Mouse (Mus musculus): Measurements from ENCODE around the gene Hsdl2. TPM values are rescaled to one million over a fixed set of nuclear protein-coding genes. Genes with fewer than 3 reads are reported as not detected.
"Not testable (repeated sequence)": the region's sequence is repeated elsewhere in the genome, so short reads cannot be mapped to it uniquely, and the experiment has no call there.

The Hsdl2 gene
- polyA plus RNA-seq, 1 experiment from 2014 or later = 54.0 TPM

- 70% methylated on average over 3 of the region's 3 CpGs for WGBS
- ATAC-seq (ENCODE audit: insufficient number of reproducible peaks, insufficient read depth, low FRiP score, low read depth) = no peak
- Histone ChIP-seq H3K4me1 (ENCODE audit: control insufficient read depth in 2 of 2, insufficient read depth in 2 of 2, low read length in 2 of 2) (0 out of 4 replicates have a peak, but pooled peaks cover 0 to 2% of the 10 kb centered on the region in 2 experiments), H3K4me3 (ENCODE audit: control insufficient read depth in 1 of 2, insufficient read depth in 1 of 2, low read depth in 1 of 2, low read length in 2 of 2) (no peak overlapping the region), H3K9me3 (ENCODE audit: control insufficient read depth, low read length) (no peaks in the 10 kb centered on the region), H3K27ac (replicated peaks in 1 of 2; ENCODE audit: control insufficient read depth in 1 of 2, insufficient read depth in 1 of 2, low read depth in 2 of 2, low read length in 2 of 2) (no peak overlapping the region), H3K36me3 (ENCODE audit: control insufficient read depth, insufficient read depth, low read length) (no peaks in the 10 kb centered on the region), H3K27me3 (ENCODE audit: control insufficient read depth, insufficient read depth, low read length) (no peaks in the 10 kb centered on the region), H3K9ac (ENCODE audit: low read length) (no peak overlapping the region), H3K4me2 (ENCODE audit: low read length) (no peak overlapping the region)
These were observed 27.8 kb upstream of the Hsdl2 start for GRCm38 (mm10) chr4:59553576-59553975.

- Histone ChIP-seq H3K9me3 (ENCODE audit: control insufficient read depth, low read length) (no peaks in the 10 kb centered on the region), H3K4me3 (ENCODE audit: control insufficient read depth in 1 of 2, insufficient read depth in 1 of 2, low read depth in 1 of 2, low read length in 2 of 2) (no peak overlapping the region), H3K4me2 (ENCODE audit: low read length) (no peak overlapping the region), H3K36me3 (ENCODE audit: control insufficient read depth, insufficient read depth, low read length) (no peaks in the 10 kb centered on the region), H3K27ac (replicated peaks in 1 of 2; ENCODE audit: control insufficient read depth in 1 of 2, insufficient read depth in 1 of 2, low read depth in 2 of 2, low read length in 2 of 2) (no peak overlapping the region), H3K4me1 (ENCODE audit: control insufficient read depth in 2 of 2, insufficient read depth in 2 of 2, low read length in 2 of 2) (no peaks in the 10 kb centered on the region), H3K9ac (ENCODE audit: low read length) (no peak overlapping the region), H3K27me3 (ENCODE audit: control insufficient read depth, insufficient read depth, low read length) (no peaks in the 10 kb centered on the region)
- ATAC-seq (ENCODE audit: insufficient number of reproducible peaks, insufficient read depth, low FRiP score, low read depth) = no peak
These were observed 26.2 kb upstream of the Hsdl2 start for GRCm38 (mm10) chr4:59555177-59555576.

- not testable (repeated sequence) for H3K27ac ChIP-seq (replicated peaks in 1 of 2; ENCODE audit: control insufficient read depth in 1 of 2, insufficient read depth in 1 of 2, low read depth in 2 of 2, low read length in 2 of 2); H3K9me3 ChIP-seq (ENCODE audit: control insufficient read depth, low read length); H3K4me1 ChIP-seq (ENCODE audit: control insufficient read depth in 2 of 2, insufficient read depth in 2 of 2, low read length in 2 of 2); H3K4me2 ChIP-seq (ENCODE audit: low read length); H3K36me3 ChIP-seq (ENCODE audit: control insufficient read depth, insufficient read depth, low read length); H3K4me3 ChIP-seq (ENCODE audit: control insufficient read depth in 1 of 2, insufficient read depth in 1 of 2, low read depth in 1 of 2, low read length in 2 of 2); H3K9ac ChIP-seq (ENCODE audit: low read length); ATAC-seq (ENCODE audit: insufficient number of reproducible peaks, insufficient read depth, low FRiP score, low read depth); H3K27me3 ChIP-seq (ENCODE audit: control insufficient read depth, insufficient read depth, low read length)
- WGBS = 86% methylated on average over 4 of the region's 4 CpGs
These were observed 24.0 kb upstream of the Hsdl2 start for GRCm38 (mm10) chr4:59557343-59557742.

GRCm38 (mm10) chr4:59558096-59558720 is 23.2 kb upstream of the Hsdl2 start:
- H3K9me3 ChIP-seq (ENCODE audit: control insufficient read depth, low read length) = no peaks in the 10 kb centered on the region
- no peak overlapping the region for H3K9ac ChIP-seq (ENCODE audit: low read length)
- no peaks in the 10 kb centered on the region for H3K4me1 ChIP-seq (ENCODE audit: control insufficient read depth in 2 of 2, insufficient read depth in 2 of 2, low read length in 2 of 2)
- no peaks in the 10 kb centered on the region for H3K27me3 ChIP-seq (ENCODE audit: control insufficient read depth, insufficient read depth, low read length)
- 63% methylated on average over 6 of the region's 6 CpGs for WGBS
- H3K4me3 ChIP-seq (ENCODE audit: control insufficient read depth in 1 of 2, insufficient read depth in 1 of 2, low read depth in 1 of 2, low read length in 2 of 2) = no peak overlapping the region
- no peaks in the 10 kb centered on the region for H3K36me3 ChIP-seq (ENCODE audit: control insufficient read depth, insufficient read depth, low read length)
- ATAC-seq (ENCODE audit: insufficient number of reproducible peaks, insufficient read depth, low FRiP score, low read depth) = no peak
- no peak overlapping the region for H3K4me2 ChIP-seq (ENCODE audit: low read length)
- no peak overlapping the region for H3K27ac ChIP-seq (replicated peaks in 1 of 2; ENCODE audit: control insufficient read depth in 1 of 2, insufficient read depth in 1 of 2, low read depth in 2 of 2, low read length in 2 of 2)

- H3K27me3 ChIP-seq (ENCODE audit: control insufficient read depth, insufficient read depth, low read length) = no peaks in the 10 kb centered on the region
- H3K36me3 ChIP-seq (ENCODE audit: control insufficient read depth, insufficient read depth, low read length) = no peaks in the 10 kb centered on the region
- no peak overlapping the region for H3K9ac ChIP-seq (ENCODE audit: low read length)
- no peaks in the 10 kb centered on the region for H3K9me3 ChIP-seq (ENCODE audit: control insufficient read depth, low read length)
- no peak for ATAC-seq (ENCODE audit: insufficient number of reproducible peaks, insufficient read depth, low FRiP score, low read depth)
- no peak overlapping the region for H3K27ac ChIP-seq (replicated peaks in 1 of 2; ENCODE audit: control insufficient read depth in 1 of 2, insufficient read depth in 1 of 2, low read depth in 2 of 2, low read length in 2 of 2)
- H3K4me1 ChIP-seq (ENCODE audit: control insufficient read depth in 2 of 2, insufficient read depth in 2 of 2, low read length in 2 of 2) = no peaks in the 10 kb centered on the region
- H3K4me3 ChIP-seq (ENCODE audit: control insufficient read depth in 1 of 2, insufficient read depth in 1 of 2, low read depth in 1 of 2, low read length in 2 of 2) = no peak overlapping the region
- no peak overlapping the region for H3K4me2 ChIP-seq (ENCODE audit: low read length)
- 73% methylated on average over 6 of the region's 6 CpGs for WGBS
These were observed 21.2 kb upstream of the Hsdl2 start for GRCm38 (mm10) chr4:59560141-59560540.

- 80% methylated on average over 3 of the region's 3 CpGs for WGBS
- Histone ChIP-seq H3K4me2 (ENCODE audit: low read length) (no peak overlapping the region), H3K27ac (replicated peaks in 1 of 2; ENCODE audit: control insufficient read depth in 1 of 2, insufficient read depth in 1 of 2, low read depth in 2 of 2, low read length in 2 of 2) (no peak overlapping the region), H3K27me3 (ENCODE audit: control insufficient read depth, insufficient read depth, low read length) (no peaks in the 10 kb centered on the region), H3K4me3 (ENCODE audit: control insufficient read depth in 1 of 2, insufficient read depth in 1 of 2, low read depth in 1 of 2, low read length in 2 of 2) (no peak overlapping the region), H3K9me3 (ENCODE audit: control insufficient read depth, low read length) (peaks cover 5% of the 10 kb centered on the region; the same call in 1 of the 2 replicates), H3K36me3 (ENCODE audit: control insufficient read depth, insufficient read depth, low read length) (no peaks in the 10 kb centered on the region), H3K4me1 (ENCODE audit: control insufficient read depth in 2 of 2, insufficient read depth in 2 of 2, low read length in 2 of 2) (no peaks in the 10 kb centered on the region), H3K9ac (ENCODE audit: low read length) (no peak overlapping the region)
- ATAC-seq (ENCODE audit: insufficient number of reproducible peaks, insufficient read depth, low FRiP score, low read depth) = no peak
These were observed 17.2 kb upstream of the Hsdl2 start for GRCm38 (mm10) chr4:59564128-59564527.

- no peaks in the 10 kb centered on the region for H3K27me3 ChIP-seq (ENCODE audit: control insufficient read depth, insufficient read depth, low read length)
- no peak for ATAC-seq (ENCODE audit: insufficient number of reproducible peaks, insufficient read depth, low FRiP score, low read depth)
- H3K36me3 ChIP-seq (ENCODE audit: control insufficient read depth, insufficient read depth, low read length) = no peaks in the 10 kb centered on the region
- H3K4me1 ChIP-seq (ENCODE audit: control insufficient read depth in 2 of 2, insufficient read depth in 2 of 2, low read length in 2 of 2) = no peaks in the 10 kb centered on the region
- no peak overlapping the region for H3K27ac ChIP-seq (replicated peaks in 1 of 2; ENCODE audit: control insufficient read depth in 1 of 2, insufficient read depth in 1 of 2, low read depth in 2 of 2, low read length in 2 of 2)
- peaks cover 5% of the 10 kb centered on the region; the same call in 1 of the 2 replicates for H3K9me3 ChIP-seq (ENCODE audit: control insufficient read depth, low read length)
- 55% methylated on average over 8 of the region's 8 CpGs for WGBS
- no peak overlapping the region for H3K9ac ChIP-seq (ENCODE audit: low read length)
- no peak overlapping the region for H3K4me2 ChIP-seq (ENCODE audit: low read length)
- H3K4me3 ChIP-seq (ENCODE audit: control insufficient read depth in 1 of 2, insufficient read depth in 1 of 2, low read depth in 1 of 2, low read length in 2 of 2) = no peak overlapping the region
These were observed 15.7 kb upstream of the Hsdl2 start for GRCm38 (mm10) chr4:59565571-59566188.
